Mouse (Mus musculus) activated CD4-positive, CD25-positive, alpha-beta regulatory T cell (primary cell): ENCODE measurements around the gene Ttc34. TPM values are rescaled to one million over a fixed set of nuclear protein-coding genes. Genes with fewer than 3 reads are reported as not detected.

Source experiments
- polyA plus RNA-seq, 2 experiments: library from polyadenylated mRNA; unstranded; fragments of 100-300 nt; shearing (Covaris generic); gene quantifications; one replicate each; pipeline ENCODE4 v1.2.1; 2017

Ttc34 gene
- under 1 TPM in 1 of 2 experiments, not detected in 1; 0.38 TPM for polyA plus RNA-seq

DNA sequence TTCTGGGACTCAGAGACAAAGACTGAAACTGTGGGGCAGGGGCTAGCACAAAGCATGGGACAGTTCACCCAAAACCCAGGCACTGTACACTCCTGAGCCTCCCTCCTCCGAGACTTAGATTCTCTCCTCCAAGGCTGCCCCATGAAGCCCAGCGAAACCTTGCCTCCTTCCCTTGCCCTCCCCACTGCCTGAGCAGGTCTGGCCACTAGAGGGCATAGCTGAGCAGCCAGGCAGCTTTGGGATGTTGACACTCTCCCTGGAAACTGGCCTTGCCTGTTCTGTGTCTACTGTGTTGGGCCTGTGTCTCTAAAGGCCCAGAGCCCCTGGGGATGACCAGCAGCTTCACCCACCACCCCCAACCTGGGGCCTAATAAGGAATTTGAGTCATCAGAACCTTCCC lies at the start of gene Ttc34:
TSS of gene Ttc34 (plus strand) at position 290 of the 400 bp plus-strand sequence.

DNA sequence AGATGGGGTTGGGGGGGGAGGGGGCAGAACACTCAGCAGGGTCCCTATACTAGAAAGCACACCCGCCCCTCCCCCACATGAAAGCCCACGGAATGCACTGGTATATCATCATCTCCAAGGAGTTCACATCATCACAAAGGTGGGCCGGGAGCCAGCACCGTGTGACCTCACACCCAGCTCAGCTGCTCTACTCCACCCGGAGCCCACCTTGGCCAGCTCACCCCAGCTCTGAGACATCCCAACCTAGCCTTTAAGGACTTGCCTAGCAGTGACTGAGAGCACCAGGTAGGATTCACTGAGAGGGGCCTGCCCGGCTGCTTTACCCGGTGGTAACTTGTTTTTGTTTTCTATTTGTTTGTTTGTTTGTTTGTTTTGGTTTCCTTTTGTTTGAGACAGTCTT lies 32.2 kb downstream of the Ttc34 start, which contains the start of gene Mmel1:
TSS of gene Mmel1 (plus strand) at position 146 of the 400 bp plus-strand sequence.

DNA sequence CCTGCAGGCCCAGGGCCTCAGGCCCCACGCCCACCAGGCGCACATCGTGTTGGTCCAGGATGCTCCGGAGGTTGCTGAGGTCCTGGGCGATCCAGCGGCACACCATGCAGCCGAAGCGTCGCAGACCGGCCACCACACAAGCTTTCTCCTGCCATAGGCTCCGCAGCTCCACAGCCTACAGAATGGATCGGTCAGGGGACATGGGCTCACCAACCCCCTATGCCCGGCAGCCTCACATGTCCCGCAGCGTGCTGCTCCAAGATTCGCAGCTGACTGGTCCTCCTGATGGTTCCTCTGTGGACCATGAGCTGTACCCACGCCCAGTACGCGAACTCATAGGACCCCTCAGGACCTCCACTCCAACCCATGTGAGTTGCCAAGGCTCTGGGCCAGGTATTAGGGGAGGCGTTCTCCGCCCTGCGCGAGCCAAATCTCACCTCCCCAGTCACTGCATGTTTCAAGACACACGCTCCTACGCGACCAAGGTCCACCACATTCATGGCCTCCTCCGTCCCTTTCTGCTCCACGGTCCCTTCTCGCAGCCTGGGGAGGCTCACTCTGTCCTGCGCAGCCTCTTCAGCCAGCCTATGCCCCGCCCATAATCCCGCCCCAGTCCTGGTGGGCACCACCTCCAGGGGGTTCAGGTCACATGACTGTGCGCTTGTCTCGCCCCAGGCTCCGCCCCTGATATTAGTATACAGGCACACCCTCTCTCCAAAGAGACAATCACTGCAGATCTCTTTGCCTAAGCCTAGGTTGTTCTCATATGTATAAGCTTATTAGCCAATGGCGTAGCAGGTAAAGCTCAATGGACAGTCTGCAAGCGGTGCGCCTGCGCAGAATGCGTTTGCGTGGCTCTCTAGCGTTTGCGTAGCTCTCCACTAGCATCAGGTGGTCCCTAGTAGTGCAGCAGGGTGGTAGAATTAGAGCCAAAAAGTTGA lies 61.5 kb downstream of the Ttc34 start, which contains the start of gene Fam213b:
TSS of gene Fam213b (minus strand) at position 630 of the 941 bp plus-strand sequence.

Other genes starting within 250 kb of the Ttc34 start
- gene Prdm16, start 200.6 kb upstream of the Ttc34 start, polyA plus RNA-seq, result 1 to 10 TPM; 4.2 to 6.4 TPM
- not detected for gene Actrt2, start 169.6 kb upstream of the Ttc34 start, polyA plus RNA-seq
- not detected for gene Mmel1, start 32.1 kb downstream of the Ttc34 start, polyA plus RNA-seq
- 1 to 10 TPM; 4.6 to 7.9 TPM for gene Fam213b, start 61.7 kb downstream of the Ttc34 start, polyA plus RNA-seq
- gene Tnfrsf14, start 91.1 kb downstream of the Ttc34 start, polyA plus RNA-seq, result 10 to 100 TPM in 1 of 2 experiments, 1 to 10 TPM in 1; 7.7 to 10.2 TPM
- 1 to 10 TPM in 1 of 2 experiments, not detected in 1; 2.0 TPM for gene Hes5, start 123.5 kb downstream of the Ttc34 start, polyA plus RNA-seq
- 10 to 100 TPM; 37.2 to 56.9 TPM for gene Pank4, start 126.7 kb downstream of the Ttc34 start, polyA plus RNA-seq
- gene Plch2, start 219.3 kb downstream of the Ttc34 start, polyA plus RNA-seq, result under 1 TPM in 1 of 2 experiments, not detected in 1; 0.05 TPM
- gene Pex10, start 229.6 kb downstream of the Ttc34 start, polyA plus RNA-seq, result 10 to 100 TPM; 11.0 to 11.5 TPM
- 100 to 1,000 TPM; 191 to 203 TPM for gene Rer1, start 248.9 kb downstream of the Ttc34 start, polyA plus RNA-seq
- gene Morn1, start 249.1 kb downstream of the Ttc34 start, polyA plus RNA-seq, result 1 to 10 TPM; 1.3 to 2.3 TPM